Mouse (Mus musculus) layer of hippocampus, postnatal 14 days (tissue): ENCODE results near the gene Zfp804b. TPM values are rescaled to one million over a fixed set of nuclear protein-coding genes. Genes with fewer than 3 reads are reported as not detected.

Experiments
- total RNA-seq, 2 experiments: library from RNA; stranded (reverse); gene quantifications; 2 replicates each; pipeline ENCODE4 v1.2.3; 2021

Zfp804b gene
- total RNA-seq, 2 experiments from 2014 or later = 1.2 to 1.8 TPM

Other genes starting within 250 kb of the Zfp804b start
- gene Tex47, start 40.6 kb downstream of the Zfp804b start, total RNA-seq = not detected